Mouse (Mus musculus) C2C12 (cell line): ENCODE measurements around the gene Rps29.
"Not testable (repeated sequence)": the region's sequence is repeated elsewhere in the genome, so short reads cannot be mapped to it uniquely, and the experiment has no call there.

Source experiments
- CTCF ChIP-seq: IDR thresholded peaks from one replicate; pipeline ENCODE4 v1.5.1; 2011; ENCODE audit not compliant: control insufficient read depth, insufficient read depth, insufficient read length
- MAX ChIP-seq: IDR thresholded peaks from one replicate; pipeline ENCODE4 v1.6.1; 2011; ENCODE audit warnings: mild to moderate bottlenecking, control low read depth
- USF1 ChIP-seq: IDR thresholded peaks from one replicate; pipeline ENCODE4 v1.6.1; 2011; ENCODE audit warnings: low read depth, mild to moderate bottlenecking, control low read depth, moderate library complexity

DNA sequence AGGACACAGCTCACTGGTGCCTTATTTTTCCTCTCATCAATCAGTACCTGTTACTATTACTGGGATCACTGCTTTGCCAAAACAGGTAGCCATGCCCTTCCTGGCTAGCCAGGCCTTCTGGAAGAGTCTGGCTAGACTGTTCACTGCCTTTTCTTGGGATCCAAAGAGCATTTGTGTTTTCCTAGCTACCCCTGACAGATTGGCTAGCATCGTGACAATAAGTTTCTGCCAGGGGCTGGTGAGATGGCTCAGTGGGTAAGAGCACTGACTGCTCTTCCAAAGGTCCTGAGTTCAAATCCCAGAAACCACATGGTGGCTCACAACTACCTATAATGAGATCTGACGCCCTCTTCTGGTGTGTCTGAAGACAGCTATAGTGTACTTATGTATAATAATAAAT is 1.7 kb upstream of the Rps29 start:
- not testable (repeated sequence) for TF ChIP-seq CTCF, USF1, MAX
